Mouse (Mus musculus) liver, adult 2 months (tissue): ENCODE data around the gene Dlec1.

Experiments used
- CTCF ChIP-seq: fragments of 200-500 bp; IDR thresholded peaks from 2 replicates; pipeline ENCODE4 v1.5.1; 2011; ENCODE audit warnings: low read depth, low read length, control low read depth
- POLR2A ChIP-seq: fragments of 200-500 bp; IDR thresholded peaks from 2 replicates; pipeline ENCODE4 v1.6.1; 2011; ENCODE audit warnings: low read length, control low read depth; ENCODE audit not compliant: insufficient read depth; ENCODE audit errors: extremely low read depth

DNA sequence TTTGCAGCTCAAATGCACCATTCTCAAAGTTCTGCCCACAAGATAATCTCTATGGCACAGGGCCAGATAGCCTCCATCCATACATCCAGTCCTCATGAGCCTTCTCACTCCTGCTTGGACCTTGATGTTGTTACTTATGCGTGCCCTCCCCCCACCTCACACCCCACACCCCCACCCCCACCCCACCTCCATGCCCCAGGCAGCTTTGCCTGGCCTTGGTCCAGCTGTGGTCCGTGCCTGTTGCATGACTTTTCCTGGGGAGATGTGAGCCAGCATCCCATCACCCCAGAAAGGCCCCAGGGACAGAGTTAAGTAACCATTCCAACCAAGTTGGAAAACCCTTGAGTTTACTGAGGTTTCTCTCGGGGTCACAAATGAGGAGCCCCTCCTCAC, 17.9 kb downstream of the Dlec1 start:
- TF ChIP-seq CTCF (no peak), POLR2A (no peak)
